Mouse (Mus musculus): ENCODE measurements at regions not wholly inside any gene's neighbourhood (a gene's known extent, or its start where the extent isn't known, plus 50 kb on each side); places are given as distances from the start of the nearest gene placed in this dataset.

GRCm38 (mm10) chr15:25509584-25509983 lies 96.0 kb upstream of the Basp1 start:
- TF ChIP-seq CTCF (IDR thresholded peaks at IDR 0.05; ENCODE audit: control insufficient read depth, insufficient read depth, insufficient replicate concordance, low read depth, low read length), result no peak
- no peak for TF ChIP-seq POLR2A (IDR thresholded peaks at IDR 0.05; ENCODE audit: control insufficient read depth, low read depth, low read length)
